Mouse (Mus musculus): ENCODE results near the gene Ttc23. TPM values are rescaled to one million over a fixed set of nuclear protein-coding genes. Genes with fewer than 3 reads are reported as not detected.

Ttc23 gene
- polyA plus RNA-seq, 1 experiment from 2014 or later: 47.3 TPM

GRCm38 (mm10) chr7:67800547-67800946, 153.3 kb downstream of the Ttc23 start:
- 90% methylated on average over 6 of the region's 6 CpGs for WGBS

GRCm38 (mm10) chr7:67801022-67801421, 153.8 kb downstream of the Ttc23 start:
- WGBS: 55% methylated on average over 4 of the region's 4 CpGs
- Histone ChIP-seq H3K36me3 (replicated peaks) (no peaks in the 10 kb centered on the region), H3K4me1 (peaks cover 21% of the 10 kb centered on the region), H3K27ac (replicated peaks) (no peak overlapping the region), H3K27me3 (replicated peaks; ENCODE audit: low read depth, poor library complexity, severe bottlenecking) (peaks cover 22% of the 10 kb centered on the region), H3K9me3 (no peaks in the 10 kb centered on the region), H3K4me3 (no peak overlapping the region)
- DNase-seq (ENCODE audit: low spot score): no peak

More at GRCm38 (mm10) chr7:67800547-67800946, 153.3 kb downstream of the Ttc23 start:
- no peak overlapping the region for H3K4me3 ChIP-seq
- peaks cover 21% of the 10 kb centered on the region for H3K4me1 ChIP-seq
- peaks cover 22% of the 10 kb centered on the region for H3K27me3 ChIP-seq (replicated peaks; ENCODE audit: low read depth, poor library complexity, severe bottlenecking)
- no peaks in the 10 kb centered on the region for H3K36me3 ChIP-seq (replicated peaks)
- no peak for DNase-seq (ENCODE audit: low spot score)
- H3K27ac ChIP-seq (replicated peaks): no peak overlapping the region
- no peaks in the 10 kb centered on the region for H3K9me3 ChIP-seq

GRCm38 (mm10) chr7:67803015-67803856, 156.0 kb downstream of the Ttc23 start:
- Histone ChIP-seq H3K9me3 (no peaks in the 10 kb centered on the region), H3K4me3 (peak overlapping the region; percentile 56), H3K36me3 (replicated peaks) (no peaks in the 10 kb centered on the region), H3K27ac (replicated peaks) (peak overlapping the region; percentile 78), H3K27me3 (replicated peaks; ENCODE audit: low read depth, poor library complexity, severe bottlenecking) (peaks cover 22% of the 10 kb centered on the region), H3K4me1 (peaks cover 17% of the 10 kb centered on the region)
- WGBS: 14% methylated on average over 28 of the region's 28 CpGs
- DNase-seq (ENCODE audit: low spot score): peak; percentile 92

- H3K36me3 ChIP-seq (replicated peaks): no peaks in the 10 kb centered on the region
- WGBS: 23% methylated on average over 13 of the region's 13 CpGs
- H3K9me3 ChIP-seq: no peaks in the 10 kb centered on the region
- peak overlapping the region; percentile 56 for H3K4me3 ChIP-seq
- H3K4me1 ChIP-seq: peaks cover 17% of the 10 kb centered on the region
- H3K27ac ChIP-seq (replicated peaks): peak overlapping the region; percentile 78
- H3K27me3 ChIP-seq (replicated peaks; ENCODE audit: low read depth, poor library complexity, severe bottlenecking): peaks cover 22% of the 10 kb centered on the region
- DNase-seq (ENCODE audit: low spot score): no peak
Observed at GRCm38 (mm10) chr7:67803857-67804215, 156.6 kb downstream of the Ttc23 start.

Small RNA genes within 50 kb of the gene (microRNA-seq; reads per million reads assigned to microRNA genes)
- gene Gm23844: not detected

Other genes with a start within 250 kb of the Ttc23 start
- gene Lrrc28, start 2.1 kb upstream of the Ttc23 start, polyA plus RNA-seq (2016; fragmentation: Nextera tagmentation; extraction: Ambion mirVana): 18.0 and 21.5 TPM in 2 replicates
- 2.1 and 2.9 TPM in 2 replicates for gene Synm, start 112.3 kb downstream of the Ttc23 start, polyA plus RNA-seq (2016; fragmentation: Nextera tagmentation; extraction: Ambion mirVana)

Measured in embryonic facial prominence, embryonic 10.5 days (tissue).